In the genomic region with DNA sequence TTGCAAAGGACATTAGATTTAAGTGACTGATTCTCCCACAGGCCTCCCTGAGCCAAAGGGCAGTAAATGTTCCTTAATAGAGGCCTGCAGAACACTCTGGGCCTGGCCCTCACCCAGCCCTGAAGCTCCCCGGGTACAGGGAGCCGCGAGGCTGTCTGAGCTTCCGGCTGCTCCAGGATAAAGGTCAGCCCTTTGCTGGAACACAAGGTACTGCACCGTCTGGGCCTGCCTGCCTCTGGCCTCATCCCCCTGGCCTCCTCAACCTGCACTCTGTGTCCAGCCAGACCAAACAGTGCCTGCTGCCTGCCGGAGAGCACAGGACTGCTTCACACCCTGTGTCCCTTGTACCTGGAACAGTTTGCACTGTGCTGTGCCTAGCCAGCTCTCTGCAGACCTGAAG, we compare ENCODE assay signal across 8 mouse cellular contexts. TPM values are rescaled to one million over a fixed set of nuclear protein-coding genes. Genes with fewer than 3 reads are reported as not detected.
A peak's percentile ranks its signal among the peaks of the same experiment; 100 is the strongest.
DNase-seq lines count a peak whose midpoint lies in the region; ATAC-seq lines count a peak whose summit lies in the region.

No protein-coding gene starts in this region.

- H3K27ac ChIP-seq in liver, embryonic 15.5 days (replicated peaks): peak overlapping the region; percentile 66

- no peak overlapping the region for H3K9ac ChIP-seq in liver, embryonic 15.5 days

- ATAC-seq in liver, embryonic 15.5 days (ENCODE audit: insufficient read depth): peak; percentile 60

- 59% methylated on average over 6 of the region's 6 CpGs for WGBS in liver, embryonic 15.5 days (ENCODE audit: insufficient replicate concordance)

- no peak overlapping the region for H3K4me3 ChIP-seq in liver, embryonic 15.5 days (replicated peaks)

- no peaks in the 10 kb centered on the region for H3K36me3 ChIP-seq in liver, embryonic 15.5 days (replicated peaks)

- H3K27me3 ChIP-seq in liver, embryonic 15.5 days: peaks cover 32% of the 10 kb centered on the region

- H3K9me3 ChIP-seq in liver, embryonic 15.5 days (replicated peaks): no peaks in the 10 kb centered on the region

- peaks cover 41% of the 10 kb centered on the region for H3K4me1 ChIP-seq in liver, embryonic 15.5 days (replicated peaks)

- no peak overlapping the region for H3K4me2 ChIP-seq in liver, embryonic 15.5 days

- DNase-seq in adrenal gland, adult (ENCODE audit: inconsistent age in 2 of 2, low spot score in 1 of 2): peak; percentile 90 to 95
- DNase-seq in adrenal gland, postnatal 4 days (ENCODE audit: low spot score in 2 of 2): no peak
- DNase-seq in adrenal gland, postnatal 36 days: peak; percentile 73 to 85
- peak; percentile 34 for DNase-seq in heart, postnatal 4 days
- DNase-seq in cerebellum, postnatal 10 days: no peak
- no peak for DNase-seq in thymus, postnatal 36 days
- DNase-seq in thymus, postnatal 10 days (ENCODE audit: low spot score in 2 of 2): no peak

RNA-seq across cellular contexts. Expression of a gene that starts 4.6 kb away (rescaled TPM):
- total RNA-seq in adrenal gland, postnatal 4 days (2021): 100 to 1,000 TPM in 1 of 2 experiments, 10 to 100 TPM in 1; 95.8 to 104 TPM
- total RNA-seq in adrenal gland, postnatal 36 days (2021): 100 to 1,000 TPM in 1 of 2 experiments, 10 to 100 TPM in 1; 52.5 to 126 TPM
- 10 to 100 TPM; 21.4 to 22.0 TPM for total RNA-seq in heart, postnatal 4 days (2021)
- polyA plus RNA-seq in liver, embryonic 15.5 days (2015; fragmentation: Nextera tagmentation; extraction: Ambion mirVana): 15.0 and 17.5 TPM in 2 replicates

RNA-seq across cellular contexts. Expression of a gene that starts 17.9 kb away (rescaled TPM):
- total RNA-seq in adrenal gland, postnatal 4 days (2021): under 1 TPM in 1 of 2 experiments, not detected in 1; 0.22 TPM
- total RNA-seq in adrenal gland, postnatal 36 days (2021): not detected
- total RNA-seq in heart, postnatal 4 days (2021): not detected
- polyA plus RNA-seq in liver, embryonic 15.5 days (2015; fragmentation: Nextera tagmentation; extraction: Ambion mirVana): not detected in 2 replicates

RNA-seq across cellular contexts. Expression of a gene that starts 36.5 kb away (rescaled TPM):
- total RNA-seq in adrenal gland, postnatal 4 days (2021): not detected
- not detected for total RNA-seq in adrenal gland, postnatal 36 days (2021)
- not detected for total RNA-seq in heart, postnatal 4 days (2021)
- polyA plus RNA-seq in liver, embryonic 15.5 days (2015; fragmentation: Nextera tagmentation; extraction: Ambion mirVana): not detected in 2 replicates

RNA-seq across cellular contexts. Expression of a gene that starts 47.9 kb away (rescaled TPM):
- total RNA-seq in adrenal gland, postnatal 4 days (2021): 1,000 to 10,000 TPM in 1 of 2 experiments, under 1 TPM in 1; 0.56 to 1,299 TPM
- not detected for total RNA-seq in adrenal gland, postnatal 36 days (2021)
- total RNA-seq in heart, postnatal 4 days (2021): not detected
- 4.2 and 30.4 TPM in 2 replicates for polyA plus RNA-seq in liver, embryonic 15.5 days (2015; fragmentation: Nextera tagmentation; extraction: Ambion mirVana)

Comparison
In these comparisons a context has a peak if more than half of its experiments do, and no peak if none do; other contexts are left out.
1. DNase-seq: peak in adrenal gland, adult (2 of 2), adrenal gland, postnatal 36 days (2 of 2) and heart, postnatal 4 days (single experiment); none in adrenal gland, postnatal 4 days (0 of 2), cerebellum, postnatal 10 days (0 of 2), thymus, postnatal 36 days (0 of 2) and thymus, postnatal 10 days (0 of 2).